Mouse (Mus musculus): ENCODE measurements at regions not wholly inside any gene's neighbourhood (a gene's known extent, or its start where the extent isn't known, plus 50 kb on each side); places are given as distances from the start of the nearest gene placed in this dataset.

- 66% methylated on average over 3 of the region's 3 CpGs for WGBS (ENCODE audit: insufficient replicate concordance)
- no peak overlapping the region for H3K9ac ChIP-seq (ENCODE audit: low read depth, low read length)
- H3K4me3 ChIP-seq (ENCODE audit: low read depth, low read length), result no peak overlapping the region
- no peaks in the 10 kb centered on the region for H3K9me3 ChIP-seq (replicated peaks; ENCODE audit: control insufficient read depth, low read length)
- no peaks in the 10 kb centered on the region for H3K36me3 ChIP-seq (ENCODE audit: control insufficient read depth, insufficient read depth)
- ATAC-seq (ENCODE audit: low read depth), result no peak
- H3K27me3 ChIP-seq (ENCODE audit: control insufficient read depth, insufficient read depth, low read depth, low read length), result no peaks in the 10 kb centered on the region
- no peak overlapping the region for H3K27ac ChIP-seq (ENCODE audit: low read length)
- no peaks in the 10 kb centered on the region; the same call in 1 of the 2 replicates for H3K4me1 ChIP-seq (ENCODE audit: control insufficient read depth, low read depth, low read length)
- no peak overlapping the region for H3K4me2 ChIP-seq (ENCODE audit: low read depth, low read length)
Measured at GRCm38 (mm10) chr6:35381536-35381935, 55.6 kb upstream of the Fam180a start.

- no peaks in the 10 kb centered on the region for H3K27me3 ChIP-seq (ENCODE audit: control insufficient read depth, insufficient read depth, low read depth, low read length)
- no peaks in the 10 kb centered on the region for H3K36me3 ChIP-seq (ENCODE audit: control insufficient read depth, insufficient read depth)
- peak overlapping the region; percentile 41 for H3K4me3 ChIP-seq (ENCODE audit: low read depth, low read length)
- no peaks in the 10 kb centered on the region; the same call in 1 of the 2 replicates for H3K4me1 ChIP-seq (ENCODE audit: control insufficient read depth, low read depth, low read length)
- H3K9me3 ChIP-seq (replicated peaks; ENCODE audit: control insufficient read depth, low read length), result no peaks in the 10 kb centered on the region
- ATAC-seq (ENCODE audit: low read depth), result no peak
- H3K9ac ChIP-seq (ENCODE audit: low read depth, low read length), result peak overlapping the region; percentile 23; the same call in 1 of the 2 replicates
- WGBS (ENCODE audit: insufficient replicate concordance), result 18% methylated on average over 11 of the region's 11 CpGs
- H3K27ac ChIP-seq (ENCODE audit: low read length), result no peak overlapping the region
- H3K4me2 ChIP-seq (ENCODE audit: low read depth, low read length), result peak overlapping the region; percentile 61
Measured at GRCm38 (mm10) chr6:35380721-35381466, 55.0 kb upstream of the Fam180a start.

GRCm38 (mm10) chr6:35379890-35380289, 53.9 kb upstream of the Fam180a start:
- ATAC-seq (ENCODE audit: low read depth), result peak; percentile 56; the same call in 1 of the 2 replicates
- Histone ChIP-seq H3K9ac (ENCODE audit: low read depth, low read length) (no peak overlapping the region), H3K4me2 (ENCODE audit: low read depth, low read length) (peak overlapping the region; percentile 30; the same call in 1 of the 2 replicates), H3K4me3 (ENCODE audit: low read depth, low read length) (peak overlapping the region; percentile 23; the same call in 1 of the 2 replicates), H3K27me3 (ENCODE audit: control insufficient read depth, insufficient read depth, low read depth, low read length) (no peaks in the 10 kb centered on the region), H3K4me1 (ENCODE audit: control insufficient read depth, low read depth, low read length) (no peaks in the 10 kb centered on the region; the same call in 1 of the 2 replicates), H3K9me3 (replicated peaks; ENCODE audit: control insufficient read depth, low read length) (no peaks in the 10 kb centered on the region), H3K36me3 (ENCODE audit: control insufficient read depth, insufficient read depth) (no peaks in the 10 kb centered on the region), H3K27ac (ENCODE audit: low read length) (no peak overlapping the region)
- 10% methylated on average over 8 of the region's 8 CpGs for WGBS (ENCODE audit: insufficient replicate concordance)

GRCm38 (mm10) chr6:35378851-35379250, 52.9 kb upstream of the Fam180a start:
- no peak overlapping the region for H3K27ac ChIP-seq (ENCODE audit: low read length)
- H3K36me3 ChIP-seq (ENCODE audit: control insufficient read depth, insufficient read depth), result no peaks in the 10 kb centered on the region
- no peaks in the 10 kb centered on the region for H3K27me3 ChIP-seq (ENCODE audit: control insufficient read depth, insufficient read depth, low read depth, low read length)
- WGBS (ENCODE audit: insufficient replicate concordance), result 75% methylated on average over 6 of the region's 6 CpGs
- no peaks in the 10 kb centered on the region; the same call in 1 of the 2 replicates for H3K4me1 ChIP-seq (ENCODE audit: control insufficient read depth, low read depth, low read length)
- H3K9me3 ChIP-seq (replicated peaks; ENCODE audit: control insufficient read depth, low read length), result no peaks in the 10 kb centered on the region
- no peak for ATAC-seq (ENCODE audit: low read depth)
- H3K4me2 ChIP-seq (ENCODE audit: low read depth, low read length), result no peak overlapping the region
- no peak overlapping the region for H3K9ac ChIP-seq (ENCODE audit: low read depth, low read length)
- H3K4me3 ChIP-seq (ENCODE audit: low read depth, low read length), result no peak overlapping the region

GRCm38 (mm10) chr6:35377535-35377934, 51.6 kb upstream of the Fam180a start:
- no peak overlapping the region for H3K9ac ChIP-seq (ENCODE audit: low read depth, low read length)
- 66% methylated on average over 3 of the region's 3 CpGs for WGBS (ENCODE audit: insufficient replicate concordance)
- H3K4me1 ChIP-seq (ENCODE audit: control insufficient read depth, low read depth, low read length), result no peaks in the 10 kb centered on the region; the same call in 1 of the 2 replicates
- no peak overlapping the region for H3K27ac ChIP-seq (ENCODE audit: low read length)
- H3K9me3 ChIP-seq (replicated peaks; ENCODE audit: control insufficient read depth, low read length), result no peaks in the 10 kb centered on the region
- no peak overlapping the region for H3K4me3 ChIP-seq (ENCODE audit: low read depth, low read length)
- H3K27me3 ChIP-seq (ENCODE audit: control insufficient read depth, insufficient read depth, low read depth, low read length), result no peaks in the 10 kb centered on the region
- H3K4me2 ChIP-seq (ENCODE audit: low read depth, low read length), result no peak overlapping the region
- ATAC-seq (ENCODE audit: low read depth), result no peak
- H3K36me3 ChIP-seq (ENCODE audit: control insufficient read depth, insufficient read depth), result no peaks in the 10 kb centered on the region

- no peak for ATAC-seq (ENCODE audit: low read depth)
- Histone ChIP-seq H3K4me2 (ENCODE audit: low read depth, low read length) (no peak overlapping the region), H3K4me3 (ENCODE audit: low read depth, low read length) (no peak overlapping the region), H3K27ac (ENCODE audit: low read length) (no peak overlapping the region), H3K9me3 (replicated peaks; ENCODE audit: control insufficient read depth, low read length) (no peaks in the 10 kb centered on the region), H3K27me3 (ENCODE audit: control insufficient read depth, insufficient read depth, low read depth, low read length) (no peaks in the 10 kb centered on the region), H3K9ac (ENCODE audit: low read depth, low read length) (no peak overlapping the region), H3K4me1 (ENCODE audit: control insufficient read depth, low read depth, low read length) (no peaks in the 10 kb centered on the region; the same call in 1 of the 2 replicates), H3K36me3 (ENCODE audit: control insufficient read depth, insufficient read depth) (no peaks in the 10 kb centered on the region)
- 70% methylated on average over 9 of the region's 9 CpGs for WGBS (ENCODE audit: insufficient replicate concordance)
Measured at GRCm38 (mm10) chr6:35376526-35376925, 50.6 kb upstream of the Fam180a start.

Measured in liver, embryonic 16.5 days (tissue).